Mouse (Mus musculus): ENCODE measurements around the gene Inca1. TPM values are rescaled to one million over a fixed set of nuclear protein-coding genes. Genes with fewer than 3 reads are reported as not detected.

Inca1 gene
- total RNA-seq (2021), result 1 to 10 TPM; 3.0 to 3.5 TPM

GRCm38 (mm10) chr11:70699722-70700556 is at the start of gene Inca1, which contains the start of gene Kif1c:
TSS of gene Inca1 (minus strand) at chr11:70700155.
TSS of gene Kif1c (plus strand) at chr11:70700548.
- DNase-seq, result peak; percentile 94 to 95

- no peak for DNase-seq
Measured at GRCm38 (mm10) chr11:70747876-70748545, 48.1 kb upstream of the Inca1 start.

- DNase-seq, result no peak
Measured at GRCm38 (mm10) chr11:70745636-70746035, 45.7 kb upstream of the Inca1 start.

- peak; percentile 58 to 62 for DNase-seq
Measured at GRCm38 (mm10) chr11:70742581-70743459, 42.9 kb upstream of the Inca1 start.

GRCm38 (mm10) chr11:70742117-70742516 is 42.2 kb upstream of the Inca1 start:
- DNase-seq, result no peak

- no peak for DNase-seq
Measured at GRCm38 (mm10) chr11:70741603-70742002, 41.6 kb upstream of the Inca1 start.

- DNase-seq, result no peak
Measured at GRCm38 (mm10) chr11:70737749-70738148, 37.8 kb upstream of the Inca1 start.

- no peak for DNase-seq
Measured at GRCm38 (mm10) chr11:70733256-70733655, 33.3 kb upstream of the Inca1 start.

GRCm38 (mm10) chr11:70731178-70731577 is 31.2 kb upstream of the Inca1 start:
- DNase-seq, result peak in 1 of 2 experiments; percentile 43

GRCm38 (mm10) chr11:70730427-70731038 is 30.6 kb upstream of the Inca1 start:
- no peak for DNase-seq

- DNase-seq, result no peak
Measured at GRCm38 (mm10) chr11:70727385-70727784, 27.4 kb upstream of the Inca1 start.

- no peak for DNase-seq
Measured at GRCm38 (mm10) chr11:70726585-70726984, 26.6 kb upstream of the Inca1 start.

- DNase-seq, result no peak
Measured at GRCm38 (mm10) chr11:70724706-70725105, 24.8 kb upstream of the Inca1 start.

GRCm38 (mm10) chr11:70721072-70721471 is 21.1 kb upstream of the Inca1 start:
- DNase-seq, result no peak

GRCm38 (mm10) chr11:70720567-70720966 is 20.6 kb upstream of the Inca1 start:
- DNase-seq, result no peak

- no peak for DNase-seq
Measured at GRCm38 (mm10) chr11:70718481-70718880, 18.5 kb upstream of the Inca1 start.

- DNase-seq, result no peak
Measured at GRCm38 (mm10) chr11:70715832-70716231, 15.9 kb upstream of the Inca1 start.

GRCm38 (mm10) chr11:70713222-70713621 is 13.3 kb upstream of the Inca1 start:
- no peak for DNase-seq

- no peak for DNase-seq
Measured at GRCm38 (mm10) chr11:70711026-70711425, 11.1 kb upstream of the Inca1 start.

- DNase-seq, result no peak
Measured at GRCm38 (mm10) chr11:70706127-70706526, 6.2 kb upstream of the Inca1 start.

GRCm38 (mm10) chr11:70702781-70703180 is 2.8 kb upstream of the Inca1 start:
- DNase-seq, result no peak

Measured in layer of hippocampus, postnatal 36 days (tissue).